Mouse (Mus musculus): ENCODE results near the gene Fhl2. TPM values are rescaled to one million over a fixed set of nuclear protein-coding genes. Genes with fewer than 3 reads are reported as not detected.

Gene Fhl2
- polyA plus RNA-seq (2015; fragmentation: Nextera tagmentation; extraction: Ambion mirVana) = 16.4 and 17.2 TPM in 2 replicates

GRCm38 (mm10) chr1:43196661-43197241 is at the start of gene Fhl2:
TSS of gene Fhl2 (minus strand) at chr1:43196984.
- Histone ChIP-seq H3K4me3 (replicated peaks; ENCODE audit: low read length) (no peak within 1 kb of the TSS), H3K9me3 (ENCODE audit: control insufficient read depth, low read length) (no peaks in the 10 kb centered on the region), H3K36me3 (ENCODE audit: control insufficient read depth, insufficient read depth) (no peaks in the 10 kb centered on the region), H3K27me3 (replicated peaks; ENCODE audit: control insufficient read depth, insufficient read depth, low read length) (no peaks in the 10 kb centered on the region), H3K4me2 (ENCODE audit: low read length) (no peak within 1 kb of the TSS), H3K4me1 (replicated peaks; ENCODE audit: control insufficient read depth, insufficient read depth, low read length) (no peaks in the 10 kb centered on the region), H3K9ac (replicated peaks; ENCODE audit: low read depth, low read length) (no peak within 1 kb of the TSS), H3K27ac (ENCODE audit: low read length) (no peak within 1 kb of the TSS)
- WGBS = 84% methylated on average over 5 of the region's 5 CpGs
- no peak for ATAC-seq

- no peak overlapping the region for H3K4me3 ChIP-seq (replicated peaks; ENCODE audit: low read length)
- no peak overlapping the region for H3K4me2 ChIP-seq (ENCODE audit: low read length)
- H3K27me3 ChIP-seq (replicated peaks; ENCODE audit: control insufficient read depth, insufficient read depth, low read length) = no peaks in the 10 kb centered on the region
- no peaks in the 10 kb centered on the region for H3K36me3 ChIP-seq (ENCODE audit: control insufficient read depth, insufficient read depth)
- no peaks in the 10 kb centered on the region for H3K9me3 ChIP-seq (ENCODE audit: control insufficient read depth, low read length)
- ATAC-seq = no peak
- 90% methylated on average over 2 of the region's 2 CpGs for WGBS
- no peak overlapping the region for H3K27ac ChIP-seq (ENCODE audit: low read length)
- H3K9ac ChIP-seq (replicated peaks; ENCODE audit: low read depth, low read length) = no peak overlapping the region
- no peaks in the 10 kb centered on the region for H3K4me1 ChIP-seq (replicated peaks; ENCODE audit: control insufficient read depth, insufficient read depth, low read length)
Measured at GRCm38 (mm10) chr1:43245014-43245413, 48.2 kb upstream of the Fhl2 start.

GRCm38 (mm10) chr1:43241208-43241607 is 44.4 kb upstream of the Fhl2 start:
- WGBS = 85% methylated on average over 2 of the region's 2 CpGs
- Histone ChIP-seq H3K9me3 (ENCODE audit: control insufficient read depth, low read length) (no peaks in the 10 kb centered on the region), H3K9ac (replicated peaks; ENCODE audit: low read depth, low read length) (no peak overlapping the region), H3K36me3 (ENCODE audit: control insufficient read depth, insufficient read depth) (no peaks in the 10 kb centered on the region), H3K27ac (ENCODE audit: low read length) (no peak overlapping the region), H3K4me3 (replicated peaks; ENCODE audit: low read length) (no peak overlapping the region), H3K27me3 (replicated peaks; ENCODE audit: control insufficient read depth, insufficient read depth, low read length) (no peaks in the 10 kb centered on the region), H3K4me2 (ENCODE audit: low read length) (no peak overlapping the region), H3K4me1 (replicated peaks; ENCODE audit: control insufficient read depth, insufficient read depth, low read length) (no peaks in the 10 kb centered on the region)
- ATAC-seq = no peak

GRCm38 (mm10) chr1:43239796-43240313 is 43.1 kb upstream of the Fhl2 start:
- Histone ChIP-seq H3K27ac (ENCODE audit: low read length) (no peak overlapping the region), H3K36me3 (ENCODE audit: control insufficient read depth, insufficient read depth) (no peaks in the 10 kb centered on the region), H3K9ac (replicated peaks; ENCODE audit: low read depth, low read length) (no peak overlapping the region), H3K4me3 (replicated peaks; ENCODE audit: low read length) (no peak overlapping the region), H3K9me3 (ENCODE audit: control insufficient read depth, low read length) (no peaks in the 10 kb centered on the region), H3K4me1 (replicated peaks; ENCODE audit: control insufficient read depth, insufficient read depth, low read length) (no peaks in the 10 kb centered on the region), H3K27me3 (replicated peaks; ENCODE audit: control insufficient read depth, insufficient read depth, low read length) (no peaks in the 10 kb centered on the region), H3K4me2 (ENCODE audit: low read length) (no peak overlapping the region)
- no peak for ATAC-seq
- 85% methylated on average over 2 of the region's 2 CpGs for WGBS

GRCm38 (mm10) chr1:43238471-43238870 is 41.7 kb upstream of the Fhl2 start:
- H3K9me3 ChIP-seq (ENCODE audit: control insufficient read depth, low read length) = no peaks in the 10 kb centered on the region
- 97% methylated on average over 2 of the region's 2 CpGs for WGBS
- H3K4me1 ChIP-seq (replicated peaks; ENCODE audit: control insufficient read depth, insufficient read depth, low read length) = no peaks in the 10 kb centered on the region
- no peak overlapping the region for H3K4me3 ChIP-seq (replicated peaks; ENCODE audit: low read length)
- H3K27me3 ChIP-seq (replicated peaks; ENCODE audit: control insufficient read depth, insufficient read depth, low read length) = no peaks in the 10 kb centered on the region
- no peak overlapping the region for H3K9ac ChIP-seq (replicated peaks; ENCODE audit: low read depth, low read length)
- H3K36me3 ChIP-seq (ENCODE audit: control insufficient read depth, insufficient read depth) = no peaks in the 10 kb centered on the region
- ATAC-seq = no peak
- H3K27ac ChIP-seq (ENCODE audit: low read length) = no peak overlapping the region
- H3K4me2 ChIP-seq (ENCODE audit: low read length) = no peak overlapping the region

- H3K36me3 ChIP-seq (ENCODE audit: control insufficient read depth, insufficient read depth) = no peaks in the 10 kb centered on the region
- H3K4me3 ChIP-seq (replicated peaks; ENCODE audit: low read length) = no peak overlapping the region
- H3K27ac ChIP-seq (ENCODE audit: low read length) = no peak overlapping the region
- no peak for ATAC-seq
- H3K9ac ChIP-seq (replicated peaks; ENCODE audit: low read depth, low read length) = no peak overlapping the region
- no peaks in the 10 kb centered on the region for H3K9me3 ChIP-seq (ENCODE audit: control insufficient read depth, low read length)
- no peaks in the 10 kb centered on the region for H3K4me1 ChIP-seq (replicated peaks; ENCODE audit: control insufficient read depth, insufficient read depth, low read length)
- 78% methylated on average over 3 of the region's 3 CpGs for WGBS
- H3K27me3 ChIP-seq (replicated peaks; ENCODE audit: control insufficient read depth, insufficient read depth, low read length) = no peaks in the 10 kb centered on the region
- H3K4me2 ChIP-seq (ENCODE audit: low read length) = no peak overlapping the region
Measured at GRCm38 (mm10) chr1:43237360-43238235, 40.8 kb upstream of the Fhl2 start.

GRCm38 (mm10) chr1:43225531-43226151 is 28.9 kb upstream of the Fhl2 start:
- H3K36me3 ChIP-seq (ENCODE audit: control insufficient read depth, insufficient read depth) = no peaks in the 10 kb centered on the region
- no peak overlapping the region for H3K4me2 ChIP-seq (ENCODE audit: low read length)
- WGBS = 82% methylated on average over 8 of the region's 8 CpGs
- no peak overlapping the region for H3K9ac ChIP-seq (replicated peaks; ENCODE audit: low read depth, low read length)
- H3K4me3 ChIP-seq (replicated peaks; ENCODE audit: low read length) = no peak overlapping the region
- no peaks in the 10 kb centered on the region for H3K27me3 ChIP-seq (replicated peaks; ENCODE audit: control insufficient read depth, insufficient read depth, low read length)
- ATAC-seq = no peak
- no peaks in the 10 kb centered on the region for H3K9me3 ChIP-seq (ENCODE audit: control insufficient read depth, low read length)
- H3K4me1 ChIP-seq (replicated peaks; ENCODE audit: control insufficient read depth, insufficient read depth, low read length) = no peaks in the 10 kb centered on the region
- no peak overlapping the region for H3K27ac ChIP-seq (ENCODE audit: low read length)

- no peak overlapping the region for H3K9ac ChIP-seq (replicated peaks; ENCODE audit: low read depth, low read length)
- 87% methylated on average over 4 of the region's 4 CpGs for WGBS
- no peak overlapping the region for H3K27ac ChIP-seq (ENCODE audit: low read length)
- no peak overlapping the region for H3K4me2 ChIP-seq (ENCODE audit: low read length)
- no peak for ATAC-seq
- no peaks in the 10 kb centered on the region for H3K36me3 ChIP-seq (ENCODE audit: control insufficient read depth, insufficient read depth)
- no peaks in the 10 kb centered on the region for H3K27me3 ChIP-seq (replicated peaks; ENCODE audit: control insufficient read depth, insufficient read depth, low read length)
- no peak overlapping the region for H3K4me3 ChIP-seq (replicated peaks; ENCODE audit: low read length)
- H3K9me3 ChIP-seq (ENCODE audit: control insufficient read depth, low read length) = no peaks in the 10 kb centered on the region
- H3K4me1 ChIP-seq (replicated peaks; ENCODE audit: control insufficient read depth, insufficient read depth, low read length) = no peaks in the 10 kb centered on the region
Measured at GRCm38 (mm10) chr1:43224943-43225342, 28.2 kb upstream of the Fhl2 start.

GRCm38 (mm10) chr1:43224171-43224570 is 27.4 kb upstream of the Fhl2 start:
- whole genome bisulfite sequencing = 63% methylated on average over 2 of the region's 2 CpGs

More at GRCm38 (mm10) chr1:43224171-43224570, 27.4 kb upstream of the Fhl2 start:
- ATAC-seq = no peak
- Histone ChIP-seq H3K4me3 (replicated peaks; ENCODE audit: low read length) (no peak overlapping the region), H3K27me3 (replicated peaks; ENCODE audit: control insufficient read depth, insufficient read depth, low read length) (no peaks in the 10 kb centered on the region), H3K27ac (ENCODE audit: low read length) (no peak overlapping the region), H3K4me2 (ENCODE audit: low read length) (no peak overlapping the region), H3K9ac (replicated peaks; ENCODE audit: low read depth, low read length) (no peak overlapping the region), H3K4me1 (replicated peaks; ENCODE audit: control insufficient read depth, insufficient read depth, low read length) (no peaks in the 10 kb centered on the region), H3K36me3 (ENCODE audit: control insufficient read depth, insufficient read depth) (no peaks in the 10 kb centered on the region), H3K9me3 (ENCODE audit: control insufficient read depth, low read length) (no peaks in the 10 kb centered on the region)

All from forebrain, embryonic 16.5 days (tissue).